Mouse (Mus musculus): ENCODE results near the gene St3gal3. TPM values are rescaled to one million over a fixed set of nuclear protein-coding genes. Genes with fewer than 3 reads are reported as not detected.

The St3gal3 gene
- polyA plus RNA-seq, 1 experiment from 2014 or later: 2.5 TPM

- WGBS (ENCODE audit: insufficient replicate concordance): 77% methylated on average over 3 of the region's 3 CpGs
- H3K4me2 ChIP-seq (ENCODE audit: low read depth, low read length): no peak overlapping the region
- no peak for ATAC-seq (ENCODE audit: low read depth)
Observed at GRCm38 (mm10) chr4:117992036-117992435, 142.7 kb downstream of the St3gal3 start.

GRCm38 (mm10) chr4:117991055-117991627, 143.6 kb downstream of the St3gal3 start:
- H3K4me2 ChIP-seq (ENCODE audit: low read depth, low read length): no peak overlapping the region
- ATAC-seq (ENCODE audit: low read depth): no peak
- H3K9ac ChIP-seq (ENCODE audit: low read depth, low read length): no peak overlapping the region
- no peaks in the 10 kb centered on the region for H3K27me3 ChIP-seq (ENCODE audit: control insufficient read depth, insufficient read depth, low read depth, low read length)
- no peaks in the 10 kb centered on the region for H3K36me3 ChIP-seq (ENCODE audit: control insufficient read depth, insufficient read depth)
- H3K4me3 ChIP-seq (ENCODE audit: low read depth, low read length): no peak overlapping the region
- no peaks in the 10 kb centered on the region; the same call in 1 of the 2 replicates for H3K4me1 ChIP-seq (ENCODE audit: control insufficient read depth, low read depth, low read length)
- no peak overlapping the region for H3K27ac ChIP-seq (ENCODE audit: low read length)
- WGBS (ENCODE audit: insufficient replicate concordance): 78% methylated on average over 8 of the region's 8 CpGs
- no peaks in the 10 kb centered on the region for H3K9me3 ChIP-seq (replicated peaks; ENCODE audit: control insufficient read depth, low read length)

More at GRCm38 (mm10) chr4:117992036-117992435, 142.7 kb downstream of the St3gal3 start:
- no peak overlapping the region for H3K9ac ChIP-seq (ENCODE audit: low read depth, low read length)
- H3K4me1 ChIP-seq (ENCODE audit: control insufficient read depth, low read depth, low read length): no peaks in the 10 kb centered on the region; the same call in 1 of the 2 replicates
- H3K27ac ChIP-seq (ENCODE audit: low read length): no peak overlapping the region
- H3K9me3 ChIP-seq (replicated peaks; ENCODE audit: control insufficient read depth, low read length): no peaks in the 10 kb centered on the region
- H3K36me3 ChIP-seq (ENCODE audit: control insufficient read depth, insufficient read depth): no peaks in the 10 kb centered on the region
- no peak overlapping the region for H3K4me3 ChIP-seq (ENCODE audit: low read depth, low read length)
- no peaks in the 10 kb centered on the region for H3K27me3 ChIP-seq (ENCODE audit: control insufficient read depth, insufficient read depth, low read depth, low read length)

GRCm38 (mm10) chr4:117990571-117990970, 144.1 kb downstream of the St3gal3 start:
- Histone ChIP-seq H3K4me1 (ENCODE audit: control insufficient read depth, low read depth, low read length) (no peaks in the 10 kb centered on the region; the same call in 1 of the 2 replicates), H3K4me2 (ENCODE audit: low read depth, low read length) (no peak overlapping the region), H3K4me3 (ENCODE audit: low read depth, low read length) (no peak overlapping the region), H3K9me3 (replicated peaks; ENCODE audit: control insufficient read depth, low read length) (no peaks in the 10 kb centered on the region), H3K9ac (ENCODE audit: low read depth, low read length) (no peak overlapping the region), H3K27me3 (ENCODE audit: control insufficient read depth, insufficient read depth, low read depth, low read length) (no peaks in the 10 kb centered on the region), H3K27ac (ENCODE audit: low read length) (no peak overlapping the region), H3K36me3 (ENCODE audit: control insufficient read depth, insufficient read depth) (no peaks in the 10 kb centered on the region)
- 55% methylated on average over 3 of the region's 3 CpGs for WGBS (ENCODE audit: insufficient replicate concordance)
- no peak for ATAC-seq (ENCODE audit: low read depth)

GRCm38 (mm10) chr4:117989801-117990200, 144.9 kb downstream of the St3gal3 start:
- WGBS (ENCODE audit: insufficient replicate concordance): 77% methylated on average over 12 of the region's 12 CpGs
- Histone ChIP-seq H3K27ac (ENCODE audit: low read length) (no peak overlapping the region), H3K9ac (ENCODE audit: low read depth, low read length) (no peak overlapping the region), H3K27me3 (ENCODE audit: control insufficient read depth, insufficient read depth, low read depth, low read length) (no peaks in the 10 kb centered on the region), H3K4me3 (ENCODE audit: low read depth, low read length) (no peak overlapping the region), H3K36me3 (ENCODE audit: control insufficient read depth, insufficient read depth) (no peaks in the 10 kb centered on the region), H3K4me1 (ENCODE audit: control insufficient read depth, low read depth, low read length) (no peaks in the 10 kb centered on the region), H3K9me3 (replicated peaks; ENCODE audit: control insufficient read depth, low read length) (no peaks in the 10 kb centered on the region), H3K4me2 (ENCODE audit: low read depth, low read length) (no peak overlapping the region)
- ATAC-seq (ENCODE audit: low read depth): no peak

GRCm38 (mm10) chr4:117986766-117987165, 147.9 kb downstream of the St3gal3 start:
- Histone ChIP-seq H3K36me3 (ENCODE audit: control insufficient read depth, insufficient read depth) (no peaks in the 10 kb centered on the region), H3K4me2 (ENCODE audit: low read depth, low read length) (no peak overlapping the region), H3K9me3 (replicated peaks; ENCODE audit: control insufficient read depth, low read length) (no peaks in the 10 kb centered on the region), H3K4me3 (ENCODE audit: low read depth, low read length) (no peak overlapping the region), H3K27me3 (ENCODE audit: control insufficient read depth, insufficient read depth, low read depth, low read length) (no peaks in the 10 kb centered on the region), H3K9ac (ENCODE audit: low read depth, low read length) (no peak overlapping the region), H3K27ac (ENCODE audit: low read length) (no peak overlapping the region), H3K4me1 (ENCODE audit: control insufficient read depth, low read depth, low read length) (no peaks in the 10 kb centered on the region)
- no peak for ATAC-seq (ENCODE audit: low read depth)
- 20% methylated on average over 8 of the region's 8 CpGs for WGBS (ENCODE audit: insufficient replicate concordance)

- no peak overlapping the region for H3K4me3 ChIP-seq (ENCODE audit: low read depth, low read length)
- H3K27ac ChIP-seq (ENCODE audit: low read length): no peak overlapping the region
- H3K9me3 ChIP-seq (replicated peaks; ENCODE audit: control insufficient read depth, low read length): no peaks in the 10 kb centered on the region
- no peak overlapping the region for H3K9ac ChIP-seq (ENCODE audit: low read depth, low read length)
- no peaks in the 10 kb centered on the region for H3K4me1 ChIP-seq (ENCODE audit: control insufficient read depth, low read depth, low read length)
- H3K27me3 ChIP-seq (ENCODE audit: control insufficient read depth, insufficient read depth, low read depth, low read length): no peaks in the 10 kb centered on the region
- WGBS (ENCODE audit: insufficient replicate concordance): 70% methylated on average over 8 of the region's 8 CpGs
- ATAC-seq (ENCODE audit: low read depth): no peak
- H3K4me2 ChIP-seq (ENCODE audit: low read depth, low read length): no peak overlapping the region
- H3K36me3 ChIP-seq (ENCODE audit: control insufficient read depth, insufficient read depth): no peaks in the 10 kb centered on the region
Observed at GRCm38 (mm10) chr4:117984993-117985587, 149.6 kb downstream of the St3gal3 start.

GRCm38 (mm10) chr4:117984206-117984605, 150.5 kb downstream of the St3gal3 start:
- WGBS (ENCODE audit: insufficient replicate concordance): 73% methylated on average over 3 of the region's 3 CpGs
- Histone ChIP-seq H3K4me3 (ENCODE audit: low read depth, low read length) (no peak overlapping the region), H3K27ac (ENCODE audit: low read length) (no peak overlapping the region)

GRCm38 (mm10) chr4:117982706-117983105, 152.0 kb downstream of the St3gal3 start:
- 45% methylated on average over 7 of the region's 7 CpGs for WGBS (ENCODE audit: insufficient replicate concordance)

More at GRCm38 (mm10) chr4:117984206-117984605, 150.5 kb downstream of the St3gal3 start:
- no peak for ATAC-seq (ENCODE audit: low read depth)
- H3K9me3 ChIP-seq (replicated peaks; ENCODE audit: control insufficient read depth, low read length): no peaks in the 10 kb centered on the region
- H3K4me1 ChIP-seq (ENCODE audit: control insufficient read depth, low read depth, low read length): no peaks in the 10 kb centered on the region
- H3K27me3 ChIP-seq (ENCODE audit: control insufficient read depth, insufficient read depth, low read depth, low read length): no peaks in the 10 kb centered on the region
- H3K4me2 ChIP-seq (ENCODE audit: low read depth, low read length): no peak overlapping the region
- no peak overlapping the region for H3K9ac ChIP-seq (ENCODE audit: low read depth, low read length)
- no peaks in the 10 kb centered on the region for H3K36me3 ChIP-seq (ENCODE audit: control insufficient read depth, insufficient read depth)

GRCm38 (mm10) chr4:117981518-117981917, 153.2 kb downstream of the St3gal3 start:
- H3K9ac ChIP-seq (ENCODE audit: low read depth, low read length): no peak overlapping the region
- no peaks in the 10 kb centered on the region for H3K36me3 ChIP-seq (ENCODE audit: control insufficient read depth, insufficient read depth)
- ATAC-seq (ENCODE audit: low read depth): no peak
- no peaks in the 10 kb centered on the region for H3K9me3 ChIP-seq (replicated peaks; ENCODE audit: control insufficient read depth, low read length)
- H3K4me3 ChIP-seq (ENCODE audit: low read depth, low read length): no peak overlapping the region
- no peak overlapping the region for H3K4me2 ChIP-seq (ENCODE audit: low read depth, low read length)
- no peak overlapping the region for H3K27ac ChIP-seq (ENCODE audit: low read length)
- H3K27me3 ChIP-seq (ENCODE audit: control insufficient read depth, insufficient read depth, low read depth, low read length): no peaks in the 10 kb centered on the region
- 42% methylated on average over 3 of the region's 5 CpGs for WGBS (ENCODE audit: insufficient replicate concordance)
- H3K4me1 ChIP-seq (ENCODE audit: control insufficient read depth, low read depth, low read length): no peaks in the 10 kb centered on the region

More at GRCm38 (mm10) chr4:117982706-117983105, 152.0 kb downstream of the St3gal3 start:
- no peaks in the 10 kb centered on the region for H3K4me1 ChIP-seq (ENCODE audit: control insufficient read depth, low read depth, low read length)
- ATAC-seq (ENCODE audit: low read depth): no peak
- H3K4me2 ChIP-seq (ENCODE audit: low read depth, low read length): no peak overlapping the region
- H3K36me3 ChIP-seq (ENCODE audit: control insufficient read depth, insufficient read depth): no peaks in the 10 kb centered on the region
- no peaks in the 10 kb centered on the region for H3K9me3 ChIP-seq (replicated peaks; ENCODE audit: control insufficient read depth, low read length)
- no peak overlapping the region for H3K4me3 ChIP-seq (ENCODE audit: low read depth, low read length)
- no peak overlapping the region for H3K9ac ChIP-seq (ENCODE audit: low read depth, low read length)
- no peaks in the 10 kb centered on the region for H3K27me3 ChIP-seq (ENCODE audit: control insufficient read depth, insufficient read depth, low read depth, low read length)
- no peak overlapping the region for H3K27ac ChIP-seq (ENCODE audit: low read length)
